Mouse (Mus musculus) heart, adult 2 months (tissue): ENCODE results near the gene Trpm3.

ENCODE experiments used
- CTCF ChIP-seq: fragments of 200-600 bp; IDR thresholded peaks from 2 replicates; pipeline ENCODE4 v1.8.1; 2022; ENCODE audit warnings: antibody characterized with exemption, mild to moderate bottlenecking, moderate library complexity
- EP300 ChIP-seq: fragments of 200-500 bp; IDR thresholded peaks from 2 replicates; pipeline ENCODE4 v1.6.1; 2011; ENCODE audit warnings: low read depth, low read length, control low read depth; ENCODE audit not compliant: insufficient read depth
- POLR2A ChIP-seq: fragments of 200-500 bp; IDR thresholded peaks from 2 replicates; pipeline ENCODE4 v1.6.1; 2011; ENCODE audit warnings: mild to moderate bottlenecking, low read depth, low read length, control low read depth; ENCODE audit not compliant: insufficient read depth

DNA sequence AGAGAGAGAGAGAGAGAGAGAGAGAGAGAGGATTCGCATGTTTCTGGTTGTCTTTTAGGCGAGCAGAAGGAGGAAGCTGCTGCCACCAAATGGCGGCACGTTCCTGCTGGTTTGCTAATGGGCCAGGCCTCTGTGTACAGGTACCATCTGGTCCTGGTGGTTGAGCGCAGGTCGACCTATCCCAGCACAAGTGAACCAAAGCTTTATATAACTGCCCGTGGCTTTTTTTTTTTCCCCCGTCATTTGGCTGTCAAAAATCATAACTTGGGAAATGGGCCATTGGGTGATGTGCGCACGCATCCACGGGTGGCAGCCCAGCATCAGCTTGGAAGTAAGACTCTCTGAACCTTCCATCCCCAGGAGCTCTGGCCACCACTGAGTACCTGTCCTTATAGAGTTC, 745.5 kb downstream of the Trpm3 start:
- no peak for TF ChIP-seq CTCF
- TF ChIP-seq EP300: no peak
- TF ChIP-seq POLR2A: no peak
